Mouse (Mus musculus) limb, embryonic 12.5 days (tissue): ENCODE results near the gene Plxdc1. TPM values are rescaled to one million over a fixed set of nuclear protein-coding genes. Genes with fewer than 3 reads are reported as not detected.

Source experiments
- ATAC-seq: fragments of 200-750 bp; cut with Nextera tagmentation; 2 replicates; pipeline ENCODE4 v1.8.0; 2017; ENCODE audit warnings: low read depth, moderate TSS enrichment; ENCODE audit not compliant: insufficient number of reproducible peaks, insufficient read depth, low FRiP score, low TSS enrichment
- H3K27ac ChIP-seq: fragments of 300-500 bp; sonication (generic); 2 replicates; pipeline ENCODE4 v1.5.1; 2016; ENCODE audit warnings: mild to moderate bottlenecking, moderate library complexity
- H3K27me3 ChIP-seq: fragments of 300-500 bp; sonication (generic); 2 replicates; pipeline ENCODE4 v1.6.1; 2016; ENCODE audit warnings: mild to moderate bottlenecking, moderate library complexity
- H3K36me3 ChIP-seq: fragments of 300-500 bp; sonication (generic); 2 replicates; pipeline ENCODE4 v1.6.1; 2016; ENCODE audit warnings: mild to moderate bottlenecking, moderate library complexity
- H3K4me1 ChIP-seq: fragments of 300-500 bp; sonication (generic); replicated peaks from 2 replicates; pipeline ENCODE4 v1.6.1; 2016
- H3K4me2 ChIP-seq: fragments of 300-500 bp; sonication (generic); 2 replicates; pipeline ENCODE4 v1.6.1; 2016; ENCODE audit warnings: mild to moderate bottlenecking, moderate library complexity
- H3K4me3 ChIP-seq: fragments of 300-500 bp; sonication (generic); replicated peaks from 2 replicates; pipeline ENCODE4 v1.5.1; 2016; ENCODE audit warnings: mild to moderate bottlenecking
- H3K9ac ChIP-seq: fragments of 300-500 bp; sonication (generic); replicated peaks from 2 replicates; pipeline ENCODE4 v1.6.1; 2016; ENCODE audit warnings: mild to moderate bottlenecking, moderate library complexity
- H3K9me3 ChIP-seq: fragments of 300-500 bp; sonication (generic); 2 replicates; pipeline ENCODE4 v1.6.1; 2016; ENCODE audit warnings: mild to moderate bottlenecking, moderate library complexity
- WGBS: fragments of 180-500 bp; shearing (Covaris S2); methylation state at CpG from one replicate; pipeline ENCODE4 v1.1.7; 2016; 5-methylcytosine and 5-hydroxymethylcytosine counted together
- polyA plus RNA-seq: library from polyadenylated mRNA; unstranded; fragments of >200 nt; fragmentation: Nextera tagmentation; extraction: Ambion mirVana; gene quantifications from 2 replicates; pipeline ENCODE4 v1.2.1, GENCODE M21; 2016

Plxdc1 gene
- polyA plus RNA-seq, result 0.12 TPM in 1 of 2 replicates, not detected in the other

- Histone ChIP-seq H3K36me3 (no peaks in the 10 kb centered on the region), H3K4me2 (peak within 1 kb of the TSS; percentile 88), H3K4me1 (peaks cover 23% of the 10 kb centered on the region), H3K27ac (no peak within 1 kb of the TSS), H3K27me3 (peaks cover 53% of the 10 kb centered on the region), H3K9ac (peak within 1 kb of the TSS; percentile 65), H3K4me3 (peak within 1 kb of the TSS; percentile 90), H3K9me3 (no peaks in the 10 kb centered on the region)
- WGBS, result 2% methylated on average over 72 of the region's 74 CpGs
- ATAC-seq, result no peak
These were observed at the start of gene Plxdc1 for GRCm38 (mm10) chr11:97985727-97986677. Plxdc1 (minus strand) TSS chr11:97986444.

- under 1% methylated on average over 27 of the region's 27 CpGs for WGBS
- Histone ChIP-seq H3K4me1 (peaks cover 20% of the 10 kb centered on the region), H3K27ac (no peak overlapping the region), H3K9ac (peak overlapping the region; percentile 46), H3K36me3 (peaks cover 4% of the 10 kb centered on the region), H3K9me3 (no peaks in the 10 kb centered on the region), H3K4me2 (peak overlapping the region; percentile 74), H3K27me3 (peaks cover 41% of the 10 kb centered on the region), H3K4me3 (peak overlapping the region; percentile 35)
- no peak for ATAC-seq
These were observed 49.7 kb upstream of the Plxdc1 start for GRCm38 (mm10) chr11:98035977-98036377.

- WGBS, result 24% methylated on average over 4 of the region's 4 CpGs
- H3K27ac ChIP-seq, result no peak overlapping the region
- ATAC-seq, result peak; percentile 40; the same call in 1 of the 2 replicates
These were observed 48.6 kb upstream of the Plxdc1 start for GRCm38 (mm10) chr11:98034840-98035239.

GRCm38 (mm10) chr11:98034061-98034460, 47.8 kb upstream of the Plxdc1 start:
- Histone ChIP-seq H3K36me3 (peaks cover 23% of the 10 kb centered on the region), H3K9ac (no peak overlapping the region), H3K9me3 (no peaks in the 10 kb centered on the region), H3K4me3 (no peak overlapping the region), H3K4me1 (peaks cover 20% of the 10 kb centered on the region), H3K27me3 (peaks cover 41% of the 10 kb centered on the region), H3K27ac (no peak overlapping the region), H3K4me2 (no peak overlapping the region)
- no peak for ATAC-seq
- WGBS, result 89% methylated on average over 5 of the region's 5 CpGs

More at GRCm38 (mm10) chr11:98034840-98035239, 48.6 kb upstream of the Plxdc1 start:
- H3K4me2 ChIP-seq, result no peak overlapping the region
- H3K36me3 ChIP-seq, result peaks cover 15% of the 10 kb centered on the region
- H3K9ac ChIP-seq, result no peak overlapping the region
- no peaks in the 10 kb centered on the region for H3K9me3 ChIP-seq
- no peak overlapping the region; the same call in 1 of the 2 replicates for H3K4me3 ChIP-seq
- H3K27me3 ChIP-seq, result peaks cover 41% of the 10 kb centered on the region
- peaks cover 20% of the 10 kb centered on the region for H3K4me1 ChIP-seq

GRCm38 (mm10) chr11:98031443-98031770, 45.2 kb upstream of the Plxdc1 start:
- peaks cover 22% of the 10 kb centered on the region for H3K27me3 ChIP-seq
- WGBS, result 10% methylated on average over 5 of the region's 5 CpGs
- H3K36me3 ChIP-seq, result peaks cover 34% of the 10 kb centered on the region
- no peak for ATAC-seq
- peaks cover 26% of the 10 kb centered on the region for H3K4me1 ChIP-seq
- H3K9ac ChIP-seq, result no peak overlapping the region
- no peaks in the 10 kb centered on the region for H3K9me3 ChIP-seq
- H3K4me3 ChIP-seq, result no peak overlapping the region
- H3K4me2 ChIP-seq, result no peak overlapping the region
- no peak overlapping the region for H3K27ac ChIP-seq

- Histone ChIP-seq H3K4me2 (no peak overlapping the region), H3K4me3 (no peak overlapping the region), H3K9ac (no peak overlapping the region), H3K27ac (no peak overlapping the region), H3K27me3 (peaks cover 16% of the 10 kb centered on the region), H3K4me1 (peaks cover 25% of the 10 kb centered on the region), H3K36me3 (peaks cover 34% of the 10 kb centered on the region), H3K9me3 (no peaks in the 10 kb centered on the region)
- no peak for ATAC-seq
- WGBS, result 52% methylated on average over 5 of the region's 5 CpGs
These were observed 44.6 kb upstream of the Plxdc1 start for GRCm38 (mm10) chr11:98030701-98031442.

- no peaks in the 10 kb centered on the region for H3K27me3 ChIP-seq
- no peak for ATAC-seq
- H3K4me2 ChIP-seq, result peak overlapping the region; percentile 82
- H3K9me3 ChIP-seq, result no peaks in the 10 kb centered on the region
- H3K27ac ChIP-seq, result no peak overlapping the region
- 18% methylated on average over 7 of the region's 7 CpGs for WGBS
- peak overlapping the region; percentile 99 for H3K9ac ChIP-seq
- H3K36me3 ChIP-seq, result peaks cover 34% of the 10 kb centered on the region
- H3K4me1 ChIP-seq, result peaks cover 16% of the 10 kb centered on the region
- H3K4me3 ChIP-seq, result peak overlapping the region; percentile 99
These were observed 41.5 kb upstream of the Plxdc1 start for GRCm38 (mm10) chr11:98027785-98028184.

GRCm38 (mm10) chr11:98027297-98027688, 41.0 kb upstream of the Plxdc1 start:
- Histone ChIP-seq H3K27me3 (no peaks in the 10 kb centered on the region), H3K9me3 (no peaks in the 10 kb centered on the region), H3K9ac (peak overlapping the region; percentile 99), H3K4me3 (peak overlapping the region; percentile 99), H3K27ac (peak overlapping the region; percentile 91), H3K4me2 (peak overlapping the region; percentile 82), H3K4me1 (peaks cover 16% of the 10 kb centered on the region), H3K36me3 (peaks cover 34% of the 10 kb centered on the region)
- WGBS, result 0% methylated on average over 18 of the region's 18 CpGs
- ATAC-seq, result no peak

- H3K4me3 ChIP-seq, result peak within 1 kb of the TSS; percentile 99
- ATAC-seq, result peak; percentile 63; the same call in 1 of the 2 replicates
- no peaks in the 10 kb centered on the region for H3K9me3 ChIP-seq
- no peaks in the 10 kb centered on the region for H3K27me3 ChIP-seq
- under 1% methylated on average over 69 of the region's 69 CpGs for WGBS
- peaks cover 18% of the 10 kb centered on the region for H3K4me1 ChIP-seq
- peaks cover 34% of the 10 kb centered on the region for H3K36me3 ChIP-seq
- peak within 1 kb of the TSS; percentile 82 for H3K4me2 ChIP-seq
- H3K27ac ChIP-seq, result peak within 1 kb of the TSS; percentile 91
- peak within 1 kb of the TSS; percentile 99 for H3K9ac ChIP-seq
These were observed 40.5 kb upstream of the Plxdc1 start, which contains the start of gene Rpl19 for GRCm38 (mm10) chr11:98026570-98027296. Rpl19 (plus strand) TSS chr11:98026710.

GRCm38 (mm10) chr11:98026248-98026569, 40.0 kb upstream of the Plxdc1 start:
- no peaks in the 10 kb centered on the region for H3K27me3 ChIP-seq
- H3K9ac ChIP-seq, result peak overlapping the region; percentile 99
- peaks cover 32% of the 10 kb centered on the region for H3K36me3 ChIP-seq
- peaks cover 23% of the 10 kb centered on the region for H3K4me1 ChIP-seq
- ATAC-seq, result no peak
- H3K4me3 ChIP-seq, result peak overlapping the region; percentile 99
- WGBS, result 6% methylated on average over 15 of the region's 15 CpGs
- H3K4me2 ChIP-seq, result peak overlapping the region; percentile 82
- no peaks in the 10 kb centered on the region for H3K9me3 ChIP-seq
- H3K27ac ChIP-seq, result peak overlapping the region; percentile 91
